Mouse (Mus musculus): ENCODE data around the gene Epp13.

DNA sequence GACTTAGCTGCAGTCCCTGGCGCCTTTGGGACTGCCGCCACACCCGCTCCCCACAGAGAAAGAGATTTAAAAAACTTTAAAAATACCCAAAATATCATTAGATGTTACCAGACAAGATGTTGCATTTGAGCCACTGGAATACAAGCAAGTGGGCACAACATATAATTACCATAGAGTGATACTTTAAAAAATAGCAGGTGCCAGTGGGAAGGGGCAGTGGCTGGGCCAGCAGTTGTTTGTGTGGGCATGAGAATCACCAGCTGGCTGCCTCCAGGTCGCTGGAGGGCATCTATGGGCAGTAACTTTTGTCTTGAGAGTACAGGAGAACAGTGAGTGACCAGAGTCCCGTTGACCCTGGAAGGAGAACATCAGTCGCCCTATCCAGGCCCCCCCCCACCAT lies at the start of gene Epp13:
- TF ChIP-seq POLR2A (IDR thresholded peaks at IDR 0.05; ENCODE audit: control insufficient read depth, extremely low read depth, insufficient read depth, low read length, poor library complexity) (no peak), CTCF (IDR thresholded peaks at IDR 0.05; ENCODE audit: borderline replicate concordance, control insufficient read depth, extremely low read depth, insufficient read depth, low read length, poor library complexity) (no peak)
